Mouse (Mus musculus) heart, postnatal 0 days (tissue): ENCODE results near the gene Jrkl.

Source experiments
- CTCF ChIP-seq: IDR thresholded peaks from 2 replicates; pipeline ENCODE4 v1.5.1; 2016; ENCODE audit warnings: antibody characterized with exemption, control low read depth, low read depth
- EP300 ChIP-seq: IDR thresholded peaks from 2 replicates; pipeline ENCODE4 v1.6.1; 2016; ENCODE audit warnings: antibody characterized with exemption, low read depth

GRCm38 (mm10) chr9:13273219-13273618, 27.6 kb upstream of the Jrkl start:
- no peak for TF ChIP-seq EP300
- TF ChIP-seq CTCF = no peak
